Mouse (Mus musculus): ENCODE results near the gene Vrk1.

Gene Vrk1

GRCm38 (mm10) chr12:106001775-106002174, 8.3 kb upstream of the Vrk1 start:
- DNase-seq: no peak

DNA sequence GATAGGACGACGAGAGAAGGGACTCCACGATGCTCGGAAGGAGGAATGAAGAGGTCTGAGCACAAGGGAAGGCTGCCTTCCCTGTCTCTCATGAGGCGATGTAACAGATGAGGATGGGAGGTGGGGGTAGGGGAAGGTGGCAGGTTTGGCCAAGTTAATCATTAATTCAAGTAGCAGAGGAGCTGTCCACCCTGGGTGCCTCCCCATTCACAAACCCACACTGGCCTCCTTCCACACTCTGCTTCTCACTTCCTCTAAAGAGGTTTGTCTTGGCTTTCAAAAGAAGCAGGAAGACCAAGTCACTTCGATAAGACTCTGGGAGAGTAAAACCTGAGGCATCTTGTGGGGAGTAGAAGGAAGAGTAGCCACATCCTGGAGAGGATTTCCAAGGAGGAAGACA, 5.3 kb upstream of the Vrk1 start:
- no peak for DNase-seq

- DNase-seq: no peak
Measured at GRCm38 (mm10) chr12:106006218-106006617, 3.8 kb upstream of the Vrk1 start.

GRCm38 (mm10) chr12:106008348-106009050, 1.5 kb upstream of the Vrk1 start:
- DNase-seq: no peak

DNA sequence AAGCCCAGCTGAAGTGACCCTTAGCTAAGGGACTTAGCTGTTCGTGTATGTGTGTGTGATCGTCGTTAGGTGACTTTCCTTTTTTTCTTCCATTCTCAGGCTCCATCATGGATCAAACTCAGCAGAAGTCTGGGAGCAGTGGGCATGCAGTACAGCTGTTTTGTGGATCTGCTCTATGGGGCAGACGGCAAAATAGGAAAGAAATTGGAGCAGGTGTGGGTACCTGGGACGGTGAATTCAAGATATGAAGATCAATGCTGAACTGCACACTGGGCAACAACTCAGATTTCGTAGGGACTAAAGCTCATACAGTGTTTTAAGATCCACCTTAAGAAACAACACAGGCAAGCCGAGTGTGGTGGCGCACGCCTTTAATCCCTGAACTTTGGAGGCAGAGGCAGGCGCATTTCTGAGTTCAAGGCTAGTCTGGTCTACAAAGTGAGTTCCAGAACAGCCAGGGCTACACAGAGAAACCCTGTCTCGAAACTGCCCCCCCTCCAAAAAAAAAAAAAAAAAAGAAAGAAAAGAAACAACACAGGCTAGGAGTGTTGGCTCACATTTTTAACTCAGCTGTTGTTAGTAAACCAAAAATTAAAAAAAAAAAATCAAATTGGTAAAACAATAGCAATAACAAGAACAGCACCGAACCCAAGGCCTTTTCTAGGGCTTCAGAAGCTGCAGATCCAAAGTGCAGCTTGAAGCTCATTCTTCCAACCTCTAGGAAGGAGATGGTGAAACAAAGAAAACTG, 732 bp upstream of the Vrk1 start:
- no peak for DNase-seq

DNA sequence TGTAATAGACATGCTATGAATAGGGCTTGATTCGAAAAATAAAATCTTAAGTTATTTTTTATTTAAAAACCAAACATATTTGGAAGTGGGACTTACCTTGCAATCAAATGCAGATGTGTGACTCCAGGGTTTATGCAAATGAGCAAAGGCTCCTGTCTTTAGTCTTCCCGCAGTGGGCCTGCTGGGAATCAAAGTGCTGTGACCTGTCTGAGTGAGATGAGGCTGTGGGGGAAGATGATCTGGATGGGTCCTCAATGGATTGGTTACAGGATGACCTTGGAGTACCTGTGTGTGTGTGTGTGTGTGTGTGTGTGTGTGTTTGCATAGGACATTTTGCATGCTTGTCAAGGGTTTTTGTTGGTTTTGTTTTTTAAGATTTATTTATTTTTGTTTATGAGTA, 2.1 kb downstream of the Vrk1 start:
- no peak for DNase-seq

DNA sequence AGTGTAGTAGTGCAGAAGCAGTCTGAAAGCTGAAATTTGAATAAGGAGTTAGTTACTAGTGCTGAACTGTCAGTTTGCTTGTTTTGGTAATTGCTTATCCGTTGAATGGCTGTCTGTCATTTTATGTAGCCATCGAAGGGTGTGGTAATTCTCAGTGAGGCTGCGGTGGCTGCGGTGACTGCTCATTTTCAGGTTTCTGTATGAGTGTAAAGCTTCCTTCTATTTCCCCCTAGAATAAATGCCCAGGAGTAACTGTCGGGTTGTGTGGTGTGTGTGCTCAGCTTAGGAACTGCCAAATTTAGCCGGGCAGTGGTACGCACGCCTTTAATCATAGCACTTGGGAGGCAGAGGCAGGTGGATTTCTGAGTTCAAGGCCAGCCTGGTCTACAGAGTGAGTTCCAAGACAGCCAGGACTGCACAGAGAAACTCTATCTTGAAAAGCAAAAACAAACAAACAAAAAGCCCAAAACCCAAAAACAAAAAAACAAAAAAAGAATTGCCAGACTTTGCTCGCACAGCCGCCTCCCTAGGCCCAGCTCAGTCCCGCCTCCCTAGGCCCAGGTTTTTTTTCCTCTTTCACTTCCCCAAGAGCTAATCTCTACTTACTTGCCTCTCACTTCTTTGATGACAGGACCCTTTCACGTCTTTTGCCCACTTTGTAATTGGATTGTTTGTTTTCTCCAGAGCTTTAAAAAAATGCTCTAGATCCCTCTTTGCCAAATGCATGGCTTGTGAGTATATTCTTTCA, 6.4 kb downstream of the Vrk1 start:
- no peak for DNase-seq

DNA sequence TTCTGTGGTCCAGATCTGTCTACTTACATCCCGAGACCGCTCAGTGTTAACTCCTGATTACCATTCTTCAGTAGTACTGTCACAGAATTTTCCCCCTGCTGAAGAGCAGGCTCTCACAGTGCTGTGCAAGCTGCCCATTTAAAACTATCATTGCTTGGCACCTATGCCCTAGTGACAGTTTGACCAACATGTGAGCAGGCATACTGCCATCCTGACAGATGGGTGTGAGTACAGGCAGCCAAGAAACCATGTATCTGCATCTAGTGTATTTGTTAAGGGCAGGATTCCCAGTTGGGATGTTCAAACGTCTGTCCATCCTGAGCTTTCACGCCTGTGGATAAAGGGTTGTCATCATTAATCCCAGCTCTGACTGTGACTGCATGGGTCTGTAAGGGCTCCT, 10.0 kb downstream of the Vrk1 start:
- DNase-seq: no peak

- no peak for DNase-seq
Measured at GRCm38 (mm10) chr12:106023652-106024051, 13.6 kb downstream of the Vrk1 start.

DNA sequence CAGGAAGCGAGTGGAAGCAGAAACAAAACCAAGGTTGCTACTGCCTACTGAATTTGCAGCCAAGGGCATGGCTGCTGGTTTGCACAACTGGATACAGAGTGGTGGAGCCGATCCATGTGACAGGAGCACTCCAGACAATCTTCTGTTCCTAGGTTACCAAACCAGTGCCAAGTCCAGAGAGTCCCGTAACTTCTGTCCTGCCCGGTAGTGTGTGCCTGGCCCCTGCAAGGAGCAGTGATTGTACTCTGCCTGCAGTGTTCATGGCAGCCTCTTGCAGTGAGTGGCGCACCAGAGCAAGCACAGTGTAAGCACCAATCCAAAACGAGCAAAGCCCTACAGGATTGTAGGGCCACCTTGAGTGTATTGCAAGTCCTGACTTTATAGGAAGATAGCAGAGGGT, 15.4 kb downstream of the Vrk1 start:
- no peak for DNase-seq

- DNase-seq: no peak
Measured at GRCm38 (mm10) chr12:106026385-106027134, 16.5 kb downstream of the Vrk1 start.

DNA sequence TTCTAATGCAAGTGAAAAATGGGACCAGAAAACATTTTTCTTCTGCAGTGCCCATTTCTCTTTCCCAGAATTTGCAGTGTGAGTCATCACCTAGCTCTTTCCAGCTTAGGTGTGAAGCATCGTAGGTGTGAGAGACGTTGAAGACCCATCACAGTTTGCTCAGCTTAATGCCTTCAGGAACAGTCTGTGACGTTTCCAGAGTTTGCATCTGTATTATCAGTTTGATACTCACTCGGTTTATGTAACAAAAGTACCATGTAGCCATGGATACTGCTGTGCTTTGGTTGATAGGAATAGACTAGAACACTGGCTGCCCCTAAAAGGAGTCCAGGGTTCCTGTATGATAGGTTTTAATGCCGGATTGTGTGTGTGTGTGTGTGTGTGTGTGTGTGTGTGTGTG, 17.3 kb downstream of the Vrk1 start:
- no peak for DNase-seq

DNA sequence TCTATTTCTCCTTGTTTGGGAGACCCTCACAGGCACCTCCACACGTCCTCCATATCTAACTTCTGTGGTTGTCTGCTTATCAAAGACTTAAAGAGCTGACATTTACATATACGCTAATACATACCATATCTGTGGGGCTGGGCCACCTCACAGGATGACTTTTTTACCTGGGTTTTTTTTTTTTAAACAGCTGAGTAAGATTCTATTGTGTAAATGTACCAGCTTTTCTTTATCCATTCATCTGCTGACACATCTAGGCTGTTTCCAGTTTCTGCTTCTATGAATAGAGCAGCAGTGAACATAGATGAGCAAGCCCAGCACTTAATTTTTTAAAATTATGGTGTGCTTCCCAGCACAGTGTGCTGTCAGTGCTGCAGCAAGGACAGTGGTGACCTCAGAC, 19.6 kb downstream of the Vrk1 start:
- no peak for DNase-seq

DNA sequence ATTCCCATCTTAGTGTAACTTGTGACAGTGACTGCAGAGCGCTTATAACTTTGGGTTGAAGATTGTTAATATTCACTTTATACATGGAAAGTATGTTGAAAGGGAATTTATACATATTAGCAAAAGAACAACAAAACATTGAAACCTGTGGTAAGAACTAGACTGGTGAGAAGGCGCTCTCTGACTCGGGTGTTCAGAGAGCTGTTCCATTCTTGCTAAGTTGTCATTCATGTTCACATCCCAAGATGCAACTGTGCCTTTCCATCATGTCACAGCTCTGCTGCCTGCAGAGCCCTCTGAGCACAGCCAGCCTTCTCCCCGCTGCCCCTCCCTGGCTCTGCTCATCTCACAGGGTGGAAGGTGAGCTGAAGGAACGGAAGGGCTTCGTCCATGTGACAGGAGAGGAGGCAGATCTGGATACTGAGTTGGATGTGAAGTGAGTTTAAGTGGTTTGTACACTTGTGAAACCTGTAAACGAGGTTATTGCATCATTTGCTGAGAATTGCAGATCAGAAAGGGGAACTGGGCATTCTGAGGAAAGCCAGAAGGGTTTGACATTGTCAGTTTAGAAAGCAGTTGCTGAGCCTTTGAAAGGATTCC, 20.2 kb downstream of the Vrk1 start:
- DNase-seq: no peak

- DNase-seq: no peak
Measured at GRCm38 (mm10) chr12:106030796-106031195, 20.8 kb downstream of the Vrk1 start.

DNA sequence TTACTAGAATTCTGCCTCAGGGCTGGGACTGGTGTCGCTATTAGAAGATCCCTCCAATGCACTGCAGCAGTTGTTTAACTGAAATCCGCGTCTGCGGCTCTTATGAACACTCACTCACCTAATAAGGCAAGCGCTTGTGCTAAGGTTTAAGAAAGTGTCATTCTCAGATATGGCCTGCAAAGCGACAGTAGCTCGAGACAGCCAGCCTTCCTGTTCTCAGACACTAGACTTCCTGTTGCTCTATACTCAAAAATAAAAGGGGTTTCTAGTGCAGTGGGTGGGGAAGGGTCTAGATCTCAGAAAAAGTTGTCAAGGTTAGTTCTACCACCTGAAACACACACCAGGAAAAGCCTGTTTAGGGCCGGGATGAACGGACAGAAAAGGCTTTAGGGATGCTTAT, 21.9 kb downstream of the Vrk1 start:
- DNase-seq: peak; percentile 27

GRCm38 (mm10) chr12:106032361-106032760, 22.3 kb downstream of the Vrk1 start:
- no peak for DNase-seq

DNA sequence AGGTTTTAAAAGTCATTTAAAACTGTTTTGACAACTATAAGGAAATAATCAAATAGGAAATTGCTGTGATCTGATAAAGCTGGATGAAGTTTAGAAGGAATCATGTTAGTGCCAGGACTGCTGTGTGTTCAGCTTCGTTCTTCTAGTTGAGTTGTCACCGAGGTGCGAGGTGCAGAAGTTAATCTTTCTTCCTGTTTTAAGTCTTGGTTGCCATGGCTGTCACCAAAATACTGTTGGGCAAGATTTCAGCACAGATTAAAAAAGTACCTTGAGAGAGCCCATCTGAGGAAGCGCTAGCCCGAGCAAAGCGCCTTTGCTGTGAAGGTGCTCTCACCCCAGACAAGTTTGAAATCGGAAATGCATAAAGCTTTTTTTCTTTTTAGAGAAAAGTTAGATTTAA, 24.2 kb downstream of the Vrk1 start:
- DNase-seq: no peak

- DNase-seq: no peak
Measured at GRCm38 (mm10) chr12:106034761-106035160, 24.7 kb downstream of the Vrk1 start.

GRCm38 (mm10) chr12:106040259-106040658, 30.2 kb downstream of the Vrk1 start:
- no peak for DNase-seq

- DNase-seq: peak; percentile 15
Measured at GRCm38 (mm10) chr12:106046143-106046795, 36.2 kb downstream of the Vrk1 start.

GRCm38 (mm10) chr12:106052271-106052670, 42.2 kb downstream of the Vrk1 start:
- DNase-seq: no peak

All from thymus, postnatal 4 days (tissue).